Mouse (Mus musculus) midbrain, postnatal 0 days (tissue): ENCODE measurements around the gene Atp6v1c2. TPM values are rescaled to one million over a fixed set of nuclear protein-coding genes. Genes with fewer than 3 reads are reported as not detected.

Experiments
- ATAC-seq: fragments of 200-750 bp; cut with Nextera tagmentation; 2 replicates; pipeline ENCODE4 v1.8.0; 2017; ENCODE audit warnings: moderate number of reproducible peaks, mild to moderate bottlenecking, moderate TSS enrichment, moderate library complexity; ENCODE audit not compliant: low FRiP score
- DNase-seq: peaks from one replicate; pipeline ENCODE4 v3.0.0-alpha.2; 2015; ENCODE audit warnings: low spot score
- H3K27ac ChIP-seq: fragments of 300-500 bp; sonication (generic); 2 replicates; pipeline ENCODE4 v1.5.1; 2014; ENCODE audit warnings: low read depth, mild to moderate bottlenecking, low read length, mixed read lengths
- H3K27me3 ChIP-seq: fragments of 300-500 bp; sonication (generic); 2 replicates; pipeline ENCODE4 v1.6.1; 2014; ENCODE audit warnings: low read length, control low read depth, mixed read lengths; ENCODE audit not compliant: insufficient read depth
- H3K36me3 ChIP-seq: fragments of 300-500 bp; sonication (generic); 2 replicates; pipeline ENCODE4 v1.6.1; 2014; ENCODE audit warnings: low read length, control low read depth, mixed read lengths; ENCODE audit not compliant: insufficient read depth
- H3K4me1 ChIP-seq: fragments of 300-500 bp; sonication (generic); 2 replicates; pipeline ENCODE4 v1.6.1; 2014; ENCODE audit warnings: mild to moderate bottlenecking, control low read depth, antibody characterized with exemption, low read length, mixed read lengths; ENCODE audit not compliant: insufficient read depth
- H3K4me2 ChIP-seq: fragments of 300-500 bp; sonication (generic); 2 replicates; pipeline ENCODE4 v1.6.1; 2014; ENCODE audit warnings: low read depth, mild to moderate bottlenecking, low read length, mixed read lengths; ENCODE audit not compliant: poor library complexity, severe bottlenecking
- H3K4me3 ChIP-seq: fragments of 300-500 bp; sonication (generic); 2 replicates; pipeline ENCODE4 v1.5.1; 2014; ENCODE audit warnings: low read depth, mild to moderate bottlenecking, low read length, moderate library complexity
- H3K9ac ChIP-seq: fragments of 300-500 bp; sonication (generic); replicated peaks from 2 replicates; pipeline ENCODE4 v1.6.1; 2014; ENCODE audit warnings: mild to moderate bottlenecking, low read length, moderate library complexity, mixed read lengths; ENCODE audit not compliant: poor library complexity, severe bottlenecking
- H3K9me3 ChIP-seq: fragments of 300-500 bp; sonication (generic); 2 replicates; pipeline ENCODE4 v1.6.1; 2016; ENCODE audit warnings: low read length, control low read depth
- CTCF ChIP-seq: IDR thresholded peaks from 2 replicates; pipeline ENCODE4 v1.5.1; 2016; ENCODE audit warnings: antibody characterized with exemption, mild to moderate bottlenecking
- WGBS: fragments of 180-500 bp; shearing (Covaris S2); extraction: QIAGEN DNeasy Blood & Tissue Kit; methylation state at CpG from one replicate; pipeline ENCODE4 v1.1.7; 2014; 5-methylcytosine and 5-hydroxymethylcytosine counted together
- polyA plus RNA-seq: library from polyadenylated mRNA; unstranded; fragments of >200 nt; fragmentation: Nextera tagmentation; extraction: Ambion mirVana; gene quantifications from 2 replicates; pipeline ENCODE4 v1.2.1, GENCODE M21; 2015
- total RNA-seq: library from RNA; depleted of rRNA; stranded (reverse); fragments of >200 nt; gene quantifications from 2 replicates; pipeline ENCODE4 v1.2.3, GENCODE M21; 2014; rRNA removed

The Atp6v1c2 gene
- total RNA-seq, result 1.6 and 1.9 TPM in 2 replicates
- 1.8 and 2.0 TPM in 2 replicates for polyA plus RNA-seq

DNA sequence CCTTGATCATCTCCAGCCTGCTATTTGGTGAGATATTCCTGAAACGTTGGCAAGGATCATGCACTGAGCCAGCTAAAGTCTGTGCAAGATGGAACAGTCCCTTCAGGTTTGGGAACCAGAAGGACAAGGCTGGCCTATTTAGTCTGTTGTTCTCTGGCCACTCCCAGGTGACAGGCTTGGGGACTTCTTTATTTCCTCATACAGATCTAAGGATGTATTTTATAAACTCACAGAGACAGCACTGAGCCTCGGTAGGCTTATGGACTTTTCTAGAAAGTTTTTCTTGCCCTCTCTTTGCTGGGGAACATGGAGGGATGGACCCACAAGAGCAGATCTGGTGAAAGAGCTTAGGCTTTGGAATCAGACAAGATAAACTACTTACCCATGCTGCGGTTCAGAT is at the start of gene Atp6v1c2:
Atp6v1c2 (minus strand) TSS at position 101 of the 400 bp plus-strand sequence.
- ATAC-seq, result no peak
- Histone ChIP-seq H3K9ac (no peak within 1 kb of the TSS), H3K9me3 (no peaks in the 10 kb centered on the region), H3K4me3 (no peak within 1 kb of the TSS), H3K27ac (no peak within 1 kb of the TSS), H3K36me3 (no peaks in the 10 kb centered on the region), H3K4me1 (no peaks in the 10 kb centered on the region), H3K4me2 (no peak within 1 kb of the TSS), H3K27me3 (peaks cover 13% of the 10 kb centered on the region; the same call in 1 of the 2 replicates)
- no peak for TF ChIP-seq CTCF
- WGBS, result 75% methylated on average over 3 of the region's 3 CpGs
- DNase-seq, result no peak

GRCm38 (mm10) chr12:17376521-17376920 is 47.4 kb upstream of the Atp6v1c2 start:
- Histone ChIP-seq H3K4me1 (no peaks in the 10 kb centered on the region), H3K4me2 (no peak overlapping the region), H3K27me3 (no peaks in the 10 kb centered on the region), H3K9ac (no peak overlapping the region), H3K27ac (no peak overlapping the region), H3K36me3 (peaks cover 53% of the 10 kb centered on the region), H3K9me3 (no peaks in the 10 kb centered on the region), H3K4me3 (no peak overlapping the region)
- no peak for DNase-seq
- 89% methylated on average over 6 of the region's 6 CpGs for WGBS
- no peak for TF ChIP-seq CTCF
- ATAC-seq, result no peak

- Histone ChIP-seq H3K4me3 (no peak overlapping the region), H3K9ac (no peak overlapping the region), H3K27me3 (no peaks in the 10 kb centered on the region), H3K36me3 (peaks cover 52% of the 10 kb centered on the region), H3K4me2 (no peak overlapping the region), H3K27ac (no peak overlapping the region), H3K4me1 (no peaks in the 10 kb centered on the region), H3K9me3 (no peaks in the 10 kb centered on the region)
- DNase-seq, result no peak
- WGBS, result 96% methylated on average over 4 of the region's 4 CpGs
- ATAC-seq, result no peak
- TF ChIP-seq CTCF, result no peak
Measured at GRCm38 (mm10) chr12:17375243-17375642, 46.1 kb upstream of the Atp6v1c2 start.

DNA sequence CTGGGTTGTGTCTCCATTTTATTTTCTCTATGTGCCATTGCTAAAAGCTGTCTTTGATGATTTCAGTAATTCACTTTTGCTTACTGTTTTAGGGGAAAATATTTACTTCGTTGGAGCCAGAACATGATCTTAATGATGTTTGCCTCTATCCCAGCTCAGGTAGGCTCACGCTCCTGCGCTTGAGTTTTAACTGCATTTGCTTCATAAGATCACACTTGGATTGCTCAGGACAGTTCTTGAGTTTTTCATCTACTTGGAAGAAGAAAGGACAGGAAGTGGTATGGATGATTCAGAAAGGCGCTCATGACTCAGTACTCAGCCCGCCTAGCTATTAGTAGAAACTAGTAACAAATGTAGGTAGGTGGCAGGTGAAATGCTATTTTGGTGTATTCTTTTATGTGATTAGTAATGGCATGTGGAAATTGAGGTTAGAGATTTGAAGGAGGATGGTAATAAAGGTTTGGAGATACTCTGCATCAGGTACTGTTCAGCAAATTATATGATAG is 44.4 kb upstream of the Atp6v1c2 start:
- Histone ChIP-seq H3K36me3 (peaks cover 55% of the 10 kb centered on the region), H3K9me3 (no peaks in the 10 kb centered on the region), H3K4me3 (no peak overlapping the region), H3K4me2 (no peak overlapping the region), H3K27ac (no peak overlapping the region), H3K4me1 (no peaks in the 10 kb centered on the region), H3K27me3 (no peaks in the 10 kb centered on the region), H3K9ac (no peak overlapping the region)
- DNase-seq (no peak), ATAC-seq (no peak)
- WGBS, result 97% methylated on average over 5 of the region's 5 CpGs
- TF ChIP-seq CTCF, result no peak

GRCm38 (mm10) chr12:17372696-17373095 is 43.5 kb upstream of the Atp6v1c2 start:
- Histone ChIP-seq H3K36me3 (peaks cover 56% of the 10 kb centered on the region), H3K4me1 (no peaks in the 10 kb centered on the region), H3K9ac (no peak overlapping the region), H3K27me3 (no peaks in the 10 kb centered on the region), H3K4me2 (no peak overlapping the region), H3K4me3 (no peak overlapping the region), H3K9me3 (no peaks in the 10 kb centered on the region), H3K27ac (no peak overlapping the region)
- WGBS, result 93% methylated on average over 3 of the region's 3 CpGs
- ATAC-seq (no peak), DNase-seq (no peak)
- TF ChIP-seq CTCF, result no peak

GRCm38 (mm10) chr12:17371589-17372235 is 42.6 kb upstream of the Atp6v1c2 start:
- Histone ChIP-seq H3K36me3 (peaks cover 50% of the 10 kb centered on the region), H3K27me3 (no peaks in the 10 kb centered on the region), H3K9me3 (no peaks in the 10 kb centered on the region), H3K27ac (no peak overlapping the region), H3K9ac (no peak overlapping the region), H3K4me1 (no peaks in the 10 kb centered on the region), H3K4me3 (no peak overlapping the region), H3K4me2 (no peak overlapping the region)
- 90% methylated on average over 8 of the region's 8 CpGs for WGBS
- no peak for ATAC-seq
- DNase-seq, result no peak
- peak; percentile 54 for TF ChIP-seq CTCF
